Mouse (Mus musculus): ENCODE results near the gene Rbm47.

GRCm38 (mm10) chr5:66125418-66125817, 47.5 kb downstream of the Rbm47 start:
- TF ChIP-seq CTCF (IDR thresholded peaks at IDR 0.05; ENCODE audit: control insufficient read depth, insufficient read depth, insufficient replicate concordance, low read depth, low read length) (no peak), POLR2A (IDR thresholded peaks at IDR 0.05; ENCODE audit: control insufficient read depth, low read depth, low read length) (no peak)
